Mouse (Mus musculus) hindbrain, embryonic 11.5 days (tissue): ENCODE results near the gene Atp6v0d1. TPM values are rescaled to one million over a fixed set of nuclear protein-coding genes. Genes with fewer than 3 reads are reported as not detected.

Source experiments
- ATAC-seq: fragments of 200-750 bp; cut with Nextera tagmentation; 2 replicates; pipeline ENCODE4 v1.8.0; 2017; ENCODE audit warnings: mild to moderate bottlenecking, moderate TSS enrichment, moderate library complexity; ENCODE audit not compliant: low FRiP score
- DNase-seq: peaks from one replicate; pipeline ENCODE4 v3.0.0-alpha.2; 2015; ENCODE audit warnings: low spot score
- H3K27ac ChIP-seq: fragments of 300-500 bp; sonication (generic); 2 replicates; pipeline ENCODE4 v1.5.1; 2014; ENCODE audit warnings: mild to moderate bottlenecking, low read depth, low read length
- H3K27me3 ChIP-seq: fragments of 300-500 bp; sonication (generic); 2 replicates; pipeline ENCODE4 v1.6.1; 2014; ENCODE audit warnings: mild to moderate bottlenecking, low read length, moderate library complexity, mixed read lengths; ENCODE audit not compliant: control insufficient read depth, insufficient read depth
- H3K36me3 ChIP-seq: fragments of 300-500 bp; sonication (generic); 2 replicates; pipeline ENCODE4 v1.6.1; 2014; ENCODE audit warnings: mild to moderate bottlenecking, low read length, moderate library complexity, mixed read lengths; ENCODE audit not compliant: control insufficient read depth, insufficient read depth
- H3K4me1 ChIP-seq: fragments of 300-500 bp; sonication (generic); replicated peaks from 2 replicates; pipeline ENCODE4 v1.6.1; 2014; ENCODE audit warnings: low read length, mixed read lengths; ENCODE audit not compliant: control insufficient read depth, insufficient read depth
- H3K4me2 ChIP-seq: fragments of 300-500 bp; sonication (generic); replicated peaks from 2 replicates; pipeline ENCODE4 v1.6.1; 2014; ENCODE audit warnings: mild to moderate bottlenecking, low read depth, low read length
- H3K4me3 ChIP-seq: fragments of 300-500 bp; sonication (generic); 2 replicates; pipeline ENCODE4 v1.5.1; 2014; ENCODE audit warnings: low read depth, low read length
- H3K9ac ChIP-seq: fragments of 300-500 bp; sonication (generic); 2 replicates; pipeline ENCODE4 v1.6.1; 2014; ENCODE audit warnings: low read depth, low read length
- H3K9me3 ChIP-seq: fragments of 300-500 bp; sonication (generic); 2 replicates; pipeline ENCODE4 v1.6.1; 2016; ENCODE audit warnings: low read length; ENCODE audit not compliant: control insufficient read depth
- WGBS: fragments of 180-500 bp; shearing (Covaris S2); extraction: QIAGEN DNeasy Blood & Tissue Kit; methylation state at CpG from one replicate; pipeline ENCODE4 v1.1.7; 2014; 5-methylcytosine and 5-hydroxymethylcytosine counted together
- polyA plus RNA-seq: library from polyadenylated mRNA; unstranded; fragments of >200 nt; fragmentation: Nextera tagmentation; extraction: Ambion mirVana; gene quantifications from 2 replicates; pipeline ENCODE4 v1.2.1, GENCODE M21; 2014

The Atp6v0d1 gene
- polyA plus RNA-seq, 1 experiment from 2014 or later, result 141 TPM

DNA sequence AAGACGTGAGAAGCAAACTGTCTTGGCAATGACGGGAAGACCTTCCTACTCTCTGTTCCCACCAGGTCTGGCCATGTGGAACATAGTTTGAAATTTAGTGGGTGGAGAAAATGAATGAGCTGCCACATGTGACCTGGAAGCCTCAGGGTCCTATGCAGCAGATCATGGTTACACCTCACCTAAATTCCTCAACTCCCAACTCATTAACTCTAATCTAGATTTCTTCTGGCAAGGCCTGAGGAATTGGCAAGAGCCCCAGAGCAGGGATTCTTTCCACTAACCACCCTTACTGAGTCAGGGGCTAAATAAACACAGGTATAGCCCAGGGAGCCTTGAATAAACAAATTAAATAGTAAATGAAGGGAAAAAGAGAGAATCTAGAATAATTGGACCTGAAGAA, 13.8 kb downstream of the Atp6v0d1 start:
- no peaks in the 10 kb centered on the region for H3K27me3 ChIP-seq
- WGBS, result 93% methylated on average over 2 of the region's 2 CpGs
- DNase-seq, result no peak

DNA sequence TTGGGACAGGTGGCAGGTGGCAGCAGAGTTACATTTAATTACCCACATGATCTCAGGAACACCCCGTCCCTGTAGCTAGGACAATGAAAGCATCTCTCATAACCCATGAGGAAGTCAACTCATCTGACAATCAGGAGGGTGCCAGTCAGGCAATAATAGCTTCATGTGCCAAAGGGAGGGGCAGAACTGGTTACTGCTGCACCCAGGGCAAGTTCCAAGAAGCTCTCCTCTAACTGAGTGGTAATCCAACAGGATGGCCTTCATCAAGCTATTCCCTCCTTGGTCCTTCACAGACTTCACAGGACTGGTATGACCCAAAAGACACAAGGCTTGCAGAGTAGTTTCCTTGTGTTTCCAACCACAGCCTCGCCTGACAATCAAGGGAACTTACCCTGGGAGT, 15.8 kb downstream of the Atp6v0d1 start:
- Histone ChIP-seq H3K36me3 (no peaks in the 10 kb centered on the region), H3K9me3 (no peaks in the 10 kb centered on the region), H3K27me3 (no peaks in the 10 kb centered on the region), H3K4me1 (no peaks in the 10 kb centered on the region), H3K4me3 (no peak overlapping the region), H3K4me2 (no peak overlapping the region), H3K27ac (no peak overlapping the region), H3K9ac (no peak overlapping the region)
- no peak for ATAC-seq
- 74% methylated on average over 2 of the region's 2 CpGs for WGBS
- no peak for DNase-seq

More for the DNA sequence above, 13.8 kb downstream of the Atp6v0d1 start:
- Histone ChIP-seq H3K9ac (no peak overlapping the region), H3K4me3 (no peak overlapping the region), H3K27ac (no peak overlapping the region), H3K4me1 (no peaks in the 10 kb centered on the region), H3K9me3 (no peaks in the 10 kb centered on the region), H3K36me3 (no peaks in the 10 kb centered on the region), H3K4me2 (no peak overlapping the region)
- no peak for ATAC-seq

DNA sequence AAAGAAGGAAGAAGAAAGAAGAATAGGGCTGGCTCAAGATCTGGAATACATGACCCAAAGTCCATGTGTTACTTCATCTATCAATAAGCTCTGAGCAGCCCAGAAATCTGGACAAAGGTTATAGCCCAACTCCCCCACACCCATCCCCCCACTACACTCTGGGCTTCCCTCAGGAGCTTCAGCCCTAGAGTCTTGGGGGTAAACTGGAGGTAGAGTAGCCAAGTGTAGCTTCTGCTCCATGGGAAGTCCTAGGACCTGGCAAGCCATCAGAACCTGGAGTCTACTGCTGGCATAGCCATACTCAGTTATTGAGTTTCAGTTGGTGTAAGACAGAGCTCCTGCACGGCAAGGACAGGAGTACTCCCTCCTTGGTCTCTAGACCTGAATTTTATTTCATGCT, 16.3 kb downstream of the Atp6v0d1 start:
- H3K27ac ChIP-seq, result no peak overlapping the region
- no peak overlapping the region for H3K9ac ChIP-seq
- no peak for ATAC-seq
- H3K4me3 ChIP-seq, result no peak overlapping the region
- no peak overlapping the region for H3K4me2 ChIP-seq
- WGBS, result 86% methylated on average over 1 of the region's 1 CpGs
- no peak for DNase-seq
- H3K9me3 ChIP-seq, result no peaks in the 10 kb centered on the region
- H3K27me3 ChIP-seq, result no peaks in the 10 kb centered on the region
- no peaks in the 10 kb centered on the region for H3K36me3 ChIP-seq
- no peaks in the 10 kb centered on the region for H3K4me1 ChIP-seq

DNA sequence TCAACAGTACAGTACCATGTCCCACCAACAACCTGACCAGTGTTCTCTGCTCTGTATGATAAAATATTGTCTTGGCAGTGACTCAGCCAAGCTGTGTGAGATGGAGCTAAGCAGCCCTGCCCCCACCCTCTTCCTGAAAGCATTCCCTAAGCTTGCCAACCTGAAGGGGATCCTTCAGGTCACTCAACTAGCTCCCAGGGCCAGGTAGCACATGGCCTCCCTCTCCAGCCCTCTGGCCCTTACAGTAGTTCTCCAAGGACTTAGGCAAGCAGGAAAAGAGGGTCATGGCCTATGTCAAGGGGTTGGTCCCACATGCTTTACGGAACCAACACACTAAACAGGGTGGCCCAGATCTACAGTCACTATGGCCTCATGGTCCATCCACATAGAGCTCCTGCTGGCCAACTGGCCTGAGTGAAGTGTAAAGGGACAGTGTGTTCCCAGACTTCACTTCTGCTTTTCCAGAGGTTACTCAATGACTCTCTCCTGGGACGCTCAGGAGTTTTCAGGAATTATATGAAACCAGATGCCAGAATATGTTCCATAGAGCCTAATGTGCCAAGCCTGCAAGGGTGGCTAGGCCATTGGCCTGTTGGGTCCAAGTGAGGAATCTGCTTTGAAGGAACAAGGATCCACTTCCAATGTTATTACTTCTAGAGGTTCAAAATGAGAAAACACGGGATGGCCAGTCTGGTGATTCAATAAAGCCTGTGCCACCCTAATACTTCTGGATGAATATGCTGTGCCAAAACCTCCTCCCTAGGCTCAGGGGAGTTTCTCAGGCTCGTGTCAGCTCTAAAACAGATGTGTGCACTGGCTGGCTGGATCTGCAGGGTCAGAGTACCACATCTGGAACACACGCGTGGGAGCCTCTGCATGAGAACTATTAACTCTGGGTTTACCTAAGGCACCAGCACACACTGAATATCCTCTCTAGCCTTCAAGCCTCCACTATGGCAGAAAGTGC, 19.2 kb downstream of the Atp6v0d1 start:
- Histone ChIP-seq H3K4me3 (no peak overlapping the region), H3K9me3 (no peaks in the 10 kb centered on the region), H3K36me3 (no peaks in the 10 kb centered on the region), H3K9ac (no peak overlapping the region), H3K4me1 (no peaks in the 10 kb centered on the region), H3K27ac (no peak overlapping the region), H3K4me2 (no peak overlapping the region), H3K27me3 (no peaks in the 10 kb centered on the region)
- DNase-seq, result no peak
- WGBS, result 76% methylated on average over 6 of the region's 6 CpGs
- no peak for ATAC-seq

DNA sequence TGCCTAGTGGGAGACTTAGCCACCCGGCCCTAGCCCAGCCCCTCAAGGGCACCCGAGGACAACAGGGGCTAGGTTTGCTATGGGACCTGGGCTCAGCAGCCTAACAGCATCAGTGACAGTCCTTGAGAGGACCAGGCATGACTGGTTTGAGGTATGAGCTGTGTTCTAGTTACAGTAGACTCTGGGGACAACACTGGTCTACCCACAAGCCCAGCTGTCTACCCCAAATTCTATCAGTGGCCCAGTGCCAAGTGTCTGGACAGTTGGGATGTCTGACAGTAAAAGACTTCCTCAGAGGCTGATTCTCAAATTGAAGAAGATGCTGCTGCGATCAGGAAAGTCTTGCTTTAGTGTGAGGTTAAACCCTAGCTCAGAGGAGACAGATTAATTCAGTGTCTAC, 20.6 kb downstream of the Atp6v0d1 start:
- Histone ChIP-seq H3K4me2 (no peak overlapping the region), H3K9ac (no peak overlapping the region), H3K4me3 (no peak overlapping the region), H3K27me3 (no peaks in the 10 kb centered on the region), H3K4me1 (no peaks in the 10 kb centered on the region), H3K27ac (no peak overlapping the region), H3K36me3 (no peaks in the 10 kb centered on the region), H3K9me3 (no peaks in the 10 kb centered on the region)
- WGBS, result 86% methylated on average over 3 of the region's 3 CpGs
- ATAC-seq (no peak), DNase-seq (no peak)

DNA sequence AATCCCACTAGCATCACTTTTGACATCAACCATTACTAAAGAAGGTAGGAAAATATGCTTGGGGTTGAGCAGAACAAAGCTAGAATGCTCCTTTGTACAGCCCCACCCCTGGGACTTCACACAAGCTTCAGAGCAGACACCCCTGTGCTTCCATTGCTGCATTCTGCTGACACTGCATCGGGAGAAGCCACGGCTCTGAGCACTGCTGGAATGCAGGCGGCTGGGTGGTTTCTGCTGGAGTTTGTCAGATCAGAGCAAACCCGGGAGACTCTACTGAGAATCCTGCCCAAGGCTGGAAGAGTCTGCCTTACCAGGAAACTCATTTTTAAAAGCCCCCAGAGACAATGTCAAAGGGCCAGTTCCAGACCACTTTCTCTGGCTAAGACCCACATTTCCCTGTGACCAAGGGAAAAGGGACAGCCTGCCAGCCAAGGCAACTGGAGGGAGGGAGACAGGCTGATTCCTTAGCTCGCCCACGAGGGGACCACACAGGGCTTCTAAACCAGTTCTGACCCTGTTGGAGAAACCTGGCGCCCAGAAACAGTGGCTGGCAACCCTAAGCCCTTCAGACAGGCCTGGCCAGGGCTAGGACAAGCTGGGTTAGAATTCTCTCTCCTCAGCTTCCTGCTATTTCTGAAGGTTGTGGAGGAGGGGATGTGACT, 21.2 kb downstream of the Atp6v0d1 start:
- Histone ChIP-seq H3K4me1 (no peaks in the 10 kb centered on the region), H3K27me3 (no peaks in the 10 kb centered on the region), H3K4me2 (no peak overlapping the region), H3K9ac (no peak overlapping the region), H3K4me3 (no peak overlapping the region), H3K36me3 (no peaks in the 10 kb centered on the region), H3K9me3 (no peaks in the 10 kb centered on the region), H3K27ac (no peak overlapping the region)
- ATAC-seq, result no peak
- DNase-seq, result no peak
- 57% methylated on average over 7 of the region's 7 CpGs for WGBS

DNA sequence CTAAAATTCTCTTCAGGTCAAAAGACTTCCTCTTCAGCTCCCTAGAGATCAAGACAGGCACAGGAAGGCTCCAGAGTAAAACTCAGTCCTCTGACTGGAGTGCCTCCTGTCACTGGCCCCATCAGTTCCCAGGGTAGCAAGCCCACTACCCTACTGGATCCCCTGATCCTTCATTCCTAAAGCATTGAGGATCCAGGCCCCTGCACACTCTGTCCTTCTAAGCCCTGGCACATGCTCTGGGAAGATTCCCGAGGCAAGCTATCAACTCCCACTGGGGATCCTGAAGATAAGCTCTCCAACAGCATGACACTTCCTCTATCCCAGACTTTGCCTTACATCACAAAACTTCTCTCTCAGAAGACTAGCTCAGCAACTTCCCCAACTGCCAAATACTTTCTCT, 22.1 kb downstream of the Atp6v0d1 start:
- ATAC-seq (no peak), DNase-seq (no peak)
- Histone ChIP-seq H3K27ac (no peak overlapping the region), H3K4me3 (no peak overlapping the region), H3K4me1 (no peaks in the 10 kb centered on the region), H3K27me3 (no peaks in the 10 kb centered on the region), H3K9me3 (no peaks in the 10 kb centered on the region), H3K36me3 (no peaks in the 10 kb centered on the region), H3K4me2 (no peak overlapping the region), H3K9ac (no peak overlapping the region)
- WGBS, result 65% methylated on average over 1 of the region's 1 CpGs

DNA sequence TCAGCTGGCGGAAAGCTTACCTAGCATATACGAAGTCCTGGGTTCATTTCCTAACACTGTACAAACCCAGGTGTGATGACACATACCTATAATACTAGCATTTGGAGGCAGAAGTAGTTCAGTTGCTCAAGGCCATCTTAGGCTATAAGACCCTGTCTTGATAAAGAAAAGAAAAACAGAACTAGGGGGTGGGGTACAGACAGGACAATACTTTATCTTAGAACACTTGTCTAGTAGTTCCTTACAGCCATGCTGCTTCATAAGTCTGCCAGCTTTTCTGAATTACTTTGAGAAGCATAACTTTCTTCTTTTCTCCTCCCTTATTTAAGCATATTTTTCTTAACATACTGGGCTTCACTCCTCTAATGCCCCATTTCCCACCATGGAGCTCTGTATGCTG, 23.0 kb downstream of the Atp6v0d1 start:
- H3K4me2 ChIP-seq, result no peak overlapping the region
- H3K27ac ChIP-seq, result no peak overlapping the region
- no peak for ATAC-seq
- no peaks in the 10 kb centered on the region for H3K4me1 ChIP-seq
- 95% methylated on average over 2 of the region's 2 CpGs for WGBS
- H3K4me3 ChIP-seq, result no peak overlapping the region
- H3K9me3 ChIP-seq, result no peaks in the 10 kb centered on the region
- no peak for DNase-seq
- no peaks in the 10 kb centered on the region for H3K27me3 ChIP-seq
- no peaks in the 10 kb centered on the region for H3K36me3 ChIP-seq
- H3K9ac ChIP-seq, result no peak overlapping the region
